In genomic region chr7:15406816-15407215, GRCm38 (mm10) we compare ENCODE assay signal across 26 mouse cellular contexts. TPM values are rescaled to one million over a fixed set of nuclear protein-coding genes. Genes with fewer than 3 reads are reported as not detected.
"Had no signal": no experiment of that assay in that cellular context is flagged by ENCODE, and none has a peak within 500 bp of the region (broad histone marks: within the 10 kb centered on the region; RNA-seq: fewer than 3 reads in every experiment).

No protein-coding gene starts in this region.

RNA-seq across cellular contexts. Expression of gene Obox1, which starts 18.1 kb away (rescaled TPM):
- polyA plus RNA-seq: heart, embryonic 11.5 days; heart, embryonic 12.5 days; heart, embryonic 13.5 days; heart, embryonic 14.5 days; heart, embryonic 15.5 days; heart, embryonic 16.5 days; heart, postnatal 0 days; hindbrain, embryonic 10.5 days; hindbrain, embryonic 11.5 days; hindbrain, embryonic 12.5 days; hindbrain, embryonic 13.5 days; hindbrain, embryonic 14.5 days; hindbrain, embryonic 15.5 days; hindbrain, embryonic 16.5 days; hindbrain, postnatal 0 days; inflammation-experienced regulatory T-cells, adult 6 months; intestine, embryonic 14.5 days; intestine, embryonic 15.5 days; intestine, embryonic 16.5 days; intestine, postnatal 0 days; kidney, adult 2 months; kidney, embryonic 14.5 days; kidney, embryonic 15.5 days; kidney, embryonic 16.5 days; kidney, postnatal 0 days; large intestine, adult 2 months had no signal

RNA-seq across cellular contexts. Expression of gene Obox2, which starts 18.3 kb away (rescaled TPM):
- polyA plus RNA-seq: heart, embryonic 11.5 days; heart, embryonic 12.5 days; heart, embryonic 13.5 days; heart, embryonic 14.5 days; heart, embryonic 15.5 days; heart, embryonic 16.5 days; heart, postnatal 0 days; hindbrain, embryonic 10.5 days; hindbrain, embryonic 11.5 days; hindbrain, embryonic 12.5 days; hindbrain, embryonic 13.5 days; hindbrain, embryonic 14.5 days; hindbrain, embryonic 15.5 days; hindbrain, embryonic 16.5 days; hindbrain, postnatal 0 days; inflammation-experienced regulatory T-cells, adult 6 months; intestine, embryonic 14.5 days; intestine, embryonic 15.5 days; intestine, embryonic 16.5 days; intestine, postnatal 0 days; kidney, adult 2 months; kidney, embryonic 14.5 days; kidney, embryonic 15.5 days; kidney, embryonic 16.5 days; kidney, postnatal 0 days; large intestine, adult 2 months had no signal
